Mouse (Mus musculus) left cerebral cortex, adult 2 months (tissue): Measurements from ENCODE around the gene Chchd3. TPM values are rescaled to one million over a fixed set of nuclear protein-coding genes. Genes with fewer than 3 reads are reported as not detected.

Experiments used
- DNase-seq, 2 experiments: peaks; one replicate each; pipeline ENCODE4 v3.0.0; 2021 to 2022; ENCODE audit warnings: low spot score in 2 of 2, mixed read lengths in 1 of 2; ENCODE audit errors: extremely low spot score in 1 of 2
- H3K27ac ChIP-seq: fragments of 200-600 bp; 2 replicates; pipeline ENCODE4 v1.8.1; 2022
- H3K4me3 ChIP-seq: fragments of 200-600 bp; 2 replicates; pipeline ENCODE4 v1.8.1; 2022
- CTCF ChIP-seq: fragments of 200-600 bp; IDR thresholded peaks from 2 replicates; pipeline ENCODE4 v1.8.1; 2022; ENCODE audit warnings: antibody characterized with exemption, mild to moderate bottlenecking, moderate library complexity
- intact Hi-C: fragments of 180-260 bp; cut with DNase I; formaldehyde crosslinking; loops from one replicate; pipeline ENCODE4 v1.15.1; 2025
- total RNA-seq, 2 experiments: library from RNA; stranded (reverse); gene quantifications; 2 replicates each; pipeline ENCODE4 v1.2.3; 2021

The Chchd3 gene
- total RNA-seq, 2 experiments from 2014 or later, result 84.3 to 88.6 TPM

DNA sequence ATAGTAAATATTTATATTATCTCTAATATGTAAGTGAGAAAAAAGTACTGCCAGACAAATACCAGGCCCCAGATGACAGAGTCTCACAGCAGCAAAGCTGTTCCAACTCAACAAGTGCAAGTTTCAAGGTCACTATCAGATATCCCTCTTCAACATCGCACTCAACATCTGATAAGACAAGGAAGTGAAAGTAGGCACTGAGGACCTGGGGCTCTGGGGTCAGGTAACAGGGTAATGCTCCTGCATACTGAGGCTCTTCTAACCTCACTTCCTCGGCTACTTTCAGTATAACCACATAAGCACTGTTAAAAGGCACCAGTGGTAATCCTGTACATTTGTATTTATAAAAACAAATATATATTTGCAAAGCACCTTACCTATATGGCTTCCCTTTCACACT lies 8.4 kb downstream of the Chchd3 start:
- no peak for DNase-seq
- no peak for TF ChIP-seq CTCF
- intact Hi-C loops, result loop anchor here (10.0 kb wide), 1 partner anchor 873 kb away; no protein-coding TSS in a partner anchor

DNA sequence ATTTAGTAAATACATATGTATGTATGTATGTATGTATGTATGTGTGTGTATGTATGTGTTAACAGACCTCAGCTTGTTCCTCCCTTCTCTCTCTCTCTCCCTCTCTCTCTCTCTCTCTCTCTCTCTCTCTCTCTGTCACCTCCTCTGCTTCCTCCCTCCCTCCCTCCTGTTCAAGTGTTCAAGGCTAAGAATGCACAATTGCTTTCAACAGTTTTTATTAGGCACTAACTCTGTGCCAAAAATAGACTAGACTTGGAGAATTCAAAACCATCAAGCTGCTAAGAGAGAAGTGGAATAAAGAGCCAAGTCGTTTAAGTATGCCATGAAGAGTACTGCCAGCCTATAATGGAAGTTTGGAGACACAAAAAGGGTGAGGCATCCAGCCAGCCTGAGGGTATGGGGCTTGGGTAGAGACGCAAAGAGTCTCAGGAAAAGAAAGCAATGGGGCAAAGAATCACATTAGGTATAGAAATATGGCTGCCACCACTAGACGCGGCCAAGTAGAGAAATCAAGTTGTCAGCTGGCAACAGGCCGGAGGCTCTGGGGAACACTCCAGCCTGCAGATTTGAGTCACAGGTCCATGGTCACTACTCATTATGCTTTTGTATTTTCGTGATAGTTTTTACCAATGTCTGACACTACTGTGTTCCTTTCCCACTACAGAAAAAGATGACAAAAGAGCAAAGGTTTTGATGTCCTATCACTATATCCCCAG lies 10.2 kb downstream of the Chchd3 start:
- intact Hi-C loops, result loop anchor here (10.0 kb wide), 1 partner anchor 875 kb away; no protein-coding TSS in a partner anchor
- TF ChIP-seq CTCF, result no peak
- DNase-seq, result no peak
- H3K4me3 ChIP-seq, result no peak overlapping the region
- H3K27ac ChIP-seq, result no peak overlapping the region

More for the DNA sequence above, 8.4 kb downstream of the Chchd3 start:
- Histone ChIP-seq H3K27ac (no peak overlapping the region), H3K4me3 (no peak overlapping the region)

DNA sequence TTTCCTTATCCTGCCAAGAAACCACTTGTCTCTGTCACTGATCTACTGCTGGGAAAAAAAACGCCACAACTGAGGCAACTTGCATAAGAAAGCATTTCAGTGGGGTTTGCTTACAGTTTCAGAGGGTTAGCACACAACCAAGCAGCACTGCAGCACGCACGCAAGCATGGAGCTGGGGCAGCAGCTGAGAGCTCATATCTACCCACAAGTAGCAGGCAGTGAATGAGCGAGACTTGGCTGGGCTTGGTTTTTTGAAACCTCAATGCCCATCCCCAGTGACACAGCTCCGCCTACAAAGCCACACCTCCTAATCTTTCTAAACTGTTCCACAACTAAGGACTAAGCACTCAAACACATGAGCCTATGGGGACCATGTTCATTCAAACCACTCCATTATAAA lies 16.6 kb downstream of the Chchd3 start:
- Histone ChIP-seq H3K27ac (no peak overlapping the region), H3K4me3 (no peak overlapping the region)
- intact Hi-C loops, result no loop called here
- DNase-seq, result no peak
- TF ChIP-seq CTCF, result no peak

DNA sequence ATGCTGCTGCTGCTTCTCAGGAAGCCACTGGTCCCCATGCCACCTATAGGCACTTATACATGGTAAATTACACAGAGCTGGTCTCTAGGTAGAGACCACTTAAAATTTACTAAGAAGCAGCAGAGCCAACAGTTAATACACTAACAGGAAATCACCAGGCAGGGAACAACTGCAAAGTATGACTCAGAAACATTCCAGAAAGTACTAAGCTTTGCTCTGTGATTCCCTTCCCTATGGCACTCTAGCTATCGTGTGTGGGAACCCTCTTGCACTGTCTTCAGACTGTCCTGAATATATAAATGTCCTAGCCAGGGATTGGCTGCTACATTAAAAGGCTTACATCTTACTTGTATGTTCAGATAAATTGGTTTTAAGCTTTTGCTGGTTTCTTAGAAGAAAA lies 17.2 kb downstream of the Chchd3 start:
- Histone ChIP-seq H3K4me3 (no peak overlapping the region), H3K27ac (no peak overlapping the region)
- intact Hi-C loops, result no loop called here
- no peak for DNase-seq
- no peak for TF ChIP-seq CTCF

DNA sequence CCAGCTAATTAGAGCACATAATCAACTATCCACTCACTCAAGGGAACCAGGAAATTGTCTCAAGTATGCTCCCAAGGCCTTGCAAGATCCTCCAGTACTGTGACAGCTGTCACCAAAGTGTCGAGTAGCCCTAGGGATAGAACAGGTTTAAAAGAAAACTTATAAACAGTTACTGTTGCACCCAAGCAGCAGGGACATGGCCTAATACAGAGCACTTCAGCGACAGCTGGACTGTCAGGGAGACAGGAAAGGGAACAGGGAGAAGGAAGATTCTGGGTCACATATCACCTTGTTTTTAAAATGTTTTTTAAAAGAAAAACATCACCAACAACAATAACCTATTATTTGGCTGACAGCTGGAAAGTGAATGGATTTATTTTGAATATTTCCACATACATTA lies 18.1 kb downstream of the Chchd3 start:
- Histone ChIP-seq H3K4me3 (no peak overlapping the region), H3K27ac (no peak overlapping the region)
- TF ChIP-seq CTCF, result no peak
- no peak for DNase-seq
- intact Hi-C loops, result no loop called here

DNA sequence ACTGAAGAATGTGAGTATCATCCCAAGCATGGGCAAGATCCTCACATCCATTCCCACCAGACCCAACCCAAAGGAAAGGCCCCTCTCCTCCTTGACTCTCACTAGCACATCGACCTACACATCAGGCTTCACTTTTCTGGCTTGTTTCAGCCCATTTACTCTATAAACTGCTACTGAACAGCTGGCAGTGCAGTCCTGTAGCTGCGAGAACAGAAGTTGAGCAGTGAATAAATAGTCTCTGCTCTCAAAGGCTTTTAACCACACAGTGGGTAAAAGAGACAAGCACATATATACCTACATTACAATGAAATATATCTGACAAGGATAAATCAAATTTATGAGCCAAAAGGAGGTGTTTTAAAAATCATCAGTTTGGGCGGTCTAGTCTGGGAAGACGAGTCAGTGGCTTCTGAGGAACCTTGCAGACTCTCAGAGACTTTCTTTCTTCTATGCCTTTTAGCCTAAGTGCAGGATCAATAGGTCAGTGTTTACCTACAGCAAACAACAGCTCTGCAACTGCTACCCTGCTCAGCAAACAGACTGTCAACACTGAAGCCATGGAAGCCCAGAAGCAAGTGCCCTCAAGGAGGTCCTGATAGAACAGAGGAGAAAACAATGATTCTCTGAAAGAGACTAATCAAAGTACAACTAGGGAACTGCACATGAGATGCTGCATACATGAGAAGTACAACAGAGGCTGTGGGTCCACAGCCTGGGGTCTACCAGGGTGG lies 19.5 kb downstream of the Chchd3 start:
- intact Hi-C loops, result no loop called here
- no peak for TF ChIP-seq CTCF
- no peak overlapping the region for H3K4me3 ChIP-seq
- H3K27ac ChIP-seq, result no peak overlapping the region
- no peak for DNase-seq

DNA sequence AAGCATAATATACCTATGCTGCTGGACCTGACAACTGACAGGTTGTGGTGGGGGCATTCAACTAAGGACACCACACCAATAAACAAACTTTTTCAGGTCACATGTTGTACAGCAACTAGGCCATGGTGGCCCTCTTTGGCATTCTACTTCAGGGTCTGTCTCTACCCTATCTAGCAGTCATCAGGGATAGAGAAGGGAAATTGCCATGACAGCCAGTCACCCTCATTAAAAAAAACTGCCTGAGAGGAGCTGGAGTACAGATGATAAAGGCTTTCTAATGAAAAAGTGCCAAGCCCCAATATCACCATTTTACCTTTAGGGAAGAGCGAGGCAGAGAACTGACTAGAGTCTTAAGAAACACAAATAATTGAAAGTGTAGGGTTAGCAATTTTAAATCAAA lies 27.5 kb downstream of the Chchd3 start:
- no peak overlapping the region for H3K27ac ChIP-seq
- intact Hi-C loops, result no loop called here
- H3K4me3 ChIP-seq, result no peak overlapping the region
- TF ChIP-seq CTCF, result no peak
- no peak for DNase-seq

DNA sequence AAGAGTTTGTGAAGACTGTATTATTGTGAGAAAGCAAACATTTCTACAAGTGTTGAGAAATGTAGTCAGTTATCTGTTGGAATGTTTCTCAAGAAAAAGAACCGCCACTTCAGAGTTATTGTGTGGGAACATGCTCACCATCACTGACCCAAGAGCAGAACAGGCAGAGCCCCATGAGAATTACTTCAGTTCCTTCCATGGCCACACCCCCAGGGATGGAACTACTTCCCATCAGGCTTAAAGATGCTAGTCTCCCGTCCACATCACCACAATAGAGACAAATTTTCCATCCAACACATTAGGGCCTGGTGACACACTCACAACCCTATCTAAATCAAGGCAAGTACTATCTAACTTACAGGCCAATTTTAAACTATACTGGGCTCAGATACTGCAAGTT lies 28.4 kb downstream of the Chchd3 start:
- Histone ChIP-seq H3K4me3 (no peak overlapping the region), H3K27ac (no peak overlapping the region)
- DNase-seq, result no peak
- intact Hi-C loops, result no loop called here
- no peak for TF ChIP-seq CTCF

DNA sequence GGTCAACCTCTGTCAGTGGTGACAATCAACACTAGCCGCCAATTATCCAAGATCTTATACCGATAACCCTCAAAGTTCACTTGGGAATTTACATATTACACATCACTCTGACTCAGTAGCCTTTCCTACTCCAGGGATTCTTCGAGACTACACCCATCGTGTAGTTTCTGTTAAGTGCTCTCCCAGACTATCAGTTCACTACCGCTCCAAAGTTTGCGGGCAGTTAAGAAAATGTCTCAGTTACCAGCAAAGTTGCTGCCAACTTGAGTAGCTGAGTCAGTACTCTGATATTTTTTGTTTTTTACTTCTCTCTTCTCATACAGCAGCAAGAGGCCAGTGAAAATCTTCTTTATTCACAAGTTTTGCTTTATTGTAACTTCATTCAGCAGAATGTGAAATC lies 31.8 kb downstream of the Chchd3 start:
- Histone ChIP-seq H3K4me3 (no peak overlapping the region), H3K27ac (no peak overlapping the region)
- DNase-seq, result no peak
- TF ChIP-seq CTCF, result no peak
- intact Hi-C loops, result no loop called here

DNA sequence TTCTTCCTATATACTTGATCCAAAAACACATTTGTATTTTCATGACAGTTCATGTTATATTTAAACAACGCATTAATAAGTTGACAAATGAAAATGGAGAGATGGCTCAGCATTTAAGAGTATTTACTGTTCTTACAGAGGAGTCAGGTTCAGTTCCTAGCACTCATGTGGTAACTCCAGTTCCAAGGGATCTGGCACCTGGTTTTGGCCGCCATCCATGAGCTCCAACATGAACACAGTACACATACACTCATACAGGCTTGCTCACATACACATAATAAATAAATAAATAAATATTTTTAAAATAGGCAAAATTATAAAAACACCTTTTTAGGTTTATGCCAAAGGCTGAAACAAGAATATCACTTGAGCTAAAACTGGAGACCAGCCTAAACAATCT lies 35.0 kb downstream of the Chchd3 start:
- TF ChIP-seq CTCF, result no peak
- no peak overlapping the region for H3K4me3 ChIP-seq
- intact Hi-C loops, result no loop called here

DNA sequence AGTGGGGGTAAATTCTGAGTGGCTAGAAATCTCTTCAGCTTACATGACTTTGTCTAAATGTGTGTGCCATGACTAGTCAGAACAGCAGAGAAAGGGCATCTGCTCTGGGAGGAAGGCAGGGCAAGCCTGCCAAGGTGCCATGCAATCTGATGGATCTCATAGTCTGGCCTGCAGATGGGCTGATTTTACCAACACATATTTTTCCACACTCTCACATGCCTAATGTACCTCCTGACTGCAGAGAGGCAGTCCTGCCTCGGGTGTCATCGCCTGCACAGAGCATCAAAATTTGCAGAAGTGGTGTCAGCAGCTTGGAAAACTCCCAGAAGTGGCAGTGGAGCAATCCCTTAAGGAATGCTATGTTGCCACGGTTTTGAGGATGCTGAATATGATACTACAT lies 55.5 kb downstream of the Chchd3 start:
- no peak for TF ChIP-seq CTCF
- H3K27ac ChIP-seq, result no peak overlapping the region
- H3K4me3 ChIP-seq, result no peak overlapping the region
- intact Hi-C loops, result no loop called here
- no peak for DNase-seq

More for the DNA sequence above, 35.0 kb downstream of the Chchd3 start:
- DNase-seq, result no peak
- no peak overlapping the region for H3K27ac ChIP-seq

DNA sequence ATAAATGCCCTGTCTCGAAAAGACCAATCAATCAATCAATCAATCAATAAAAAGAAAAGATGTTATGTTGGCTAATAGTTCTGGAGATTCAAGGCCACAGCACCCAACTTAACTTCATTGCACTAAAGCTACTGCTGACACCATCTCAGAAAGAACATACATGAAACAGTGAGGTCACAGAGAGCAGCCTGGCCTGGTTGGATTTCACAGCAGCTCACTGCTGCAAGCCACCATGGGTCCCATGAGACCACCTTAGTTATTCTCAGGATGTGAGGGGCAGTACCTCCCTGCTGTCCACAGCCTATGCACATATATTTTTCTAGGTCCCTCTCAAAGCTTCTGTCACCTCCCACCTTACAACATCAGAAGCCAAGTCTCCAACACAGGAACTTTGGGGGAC lies 57.1 kb downstream of the Chchd3 start:
- Histone ChIP-seq H3K27ac (no peak overlapping the region), H3K4me3 (no peak overlapping the region)
- no peak for TF ChIP-seq CTCF
- intact Hi-C loops, result no loop called here
- DNase-seq, result no peak

DNA sequence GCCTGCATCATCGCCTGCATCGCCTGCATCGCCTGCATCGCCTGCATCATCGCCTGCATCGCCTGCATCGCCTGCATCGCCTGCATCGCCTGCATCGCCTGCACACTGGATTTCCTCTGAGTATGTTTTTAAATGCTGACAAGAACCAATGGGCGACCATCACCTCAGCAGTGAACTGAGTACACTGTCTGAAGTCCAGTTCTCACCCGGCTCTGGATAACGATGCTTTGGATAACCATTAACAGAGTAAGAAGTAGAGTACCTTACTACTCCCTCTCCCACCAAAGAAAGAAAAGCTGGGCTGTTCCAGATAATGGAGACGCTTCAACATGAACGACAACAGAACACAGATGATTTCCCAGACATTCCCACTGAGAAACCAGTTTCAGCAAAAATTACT lies 58.8 kb downstream of the Chchd3 start:
- no peak for TF ChIP-seq CTCF
- no peak overlapping the region for H3K4me3 ChIP-seq
- DNase-seq, result no peak
- intact Hi-C loops, result no loop called here
- H3K27ac ChIP-seq, result no peak overlapping the region
